Mouse (Mus musculus): ENCODE results near the gene Stmnd1. TPM values are rescaled to one million over a fixed set of nuclear protein-coding genes. Genes with fewer than 3 reads are reported as not detected.
"Not testable (repeated sequence)": the region's sequence is repeated elsewhere in the genome, so short reads cannot be mapped to it uniquely, and the experiment has no call there.

The Stmnd1 gene
- not detected for polyA plus RNA-seq (2017; shearing (Covaris generic))

GRCm38 (mm10) chr13:46273453-46274110 lies at the start of gene Stmnd1:
Stmnd1 (plus strand) TSS chr13:46273721.
- ATAC-seq = no peak

- ATAC-seq = no peak
These were observed 46.6 kb upstream of the Stmnd1 start for GRCm38 (mm10) chr13:46226956-46227355.

- no peak for ATAC-seq
These were observed 46.0 kb upstream of the Stmnd1 start for GRCm38 (mm10) chr13:46227486-46227885.

GRCm38 (mm10) chr13:46228750-46229149 lies 44.8 kb upstream of the Stmnd1 start:
- not testable (repeated sequence) for ATAC-seq

GRCm38 (mm10) chr13:46231514-46232085 lies 41.9 kb upstream of the Stmnd1 start:
- no peak for ATAC-seq

- no peak for ATAC-seq
These were observed 35.7 kb upstream of the Stmnd1 start for GRCm38 (mm10) chr13:46237723-46238349.

GRCm38 (mm10) chr13:46238796-46239195 lies 34.7 kb upstream of the Stmnd1 start:
- ATAC-seq = no peak

GRCm38 (mm10) chr13:46241391-46242188 lies 31.9 kb upstream of the Stmnd1 start:
- no peak for ATAC-seq

- no peak for ATAC-seq
These were observed 19.8 kb upstream of the Stmnd1 start for GRCm38 (mm10) chr13:46253753-46254152.

GRCm38 (mm10) chr13:46254171-46254570 lies 19.4 kb upstream of the Stmnd1 start:
- ATAC-seq = no peak

- ATAC-seq = no peak
These were observed 17.9 kb upstream of the Stmnd1 start for GRCm38 (mm10) chr13:46255616-46256015.

- no peak for ATAC-seq
These were observed 15.7 kb upstream of the Stmnd1 start for GRCm38 (mm10) chr13:46257847-46258246.

- ATAC-seq = no peak
These were observed 14.0 kb upstream of the Stmnd1 start for GRCm38 (mm10) chr13:46259526-46259925.

GRCm38 (mm10) chr13:46261244-46261643 lies 12.3 kb upstream of the Stmnd1 start:
- no peak for ATAC-seq

GRCm38 (mm10) chr13:46267783-46268182 lies 5.7 kb upstream of the Stmnd1 start:
- ATAC-seq = no peak

- ATAC-seq = no peak
These were observed 5.2 kb upstream of the Stmnd1 start for GRCm38 (mm10) chr13:46268341-46268740.

- no peak for ATAC-seq
These were observed 4.6 kb upstream of the Stmnd1 start for GRCm38 (mm10) chr13:46268815-46269445.

- no peak for ATAC-seq
These were observed 589 bp upstream of the Stmnd1 start for GRCm38 (mm10) chr13:46272811-46273452.

- no peak for ATAC-seq
These were observed 2.2 kb downstream of the Stmnd1 start for GRCm38 (mm10) chr13:46275701-46276100.

GRCm38 (mm10) chr13:46282543-46282942 lies 9.0 kb downstream of the Stmnd1 start:
- ATAC-seq = no peak

- ATAC-seq = no peak
These were observed 14.3 kb downstream of the Stmnd1 start for GRCm38 (mm10) chr13:46287801-46288200.

GRCm38 (mm10) chr13:46288372-46288771 lies 14.9 kb downstream of the Stmnd1 start:
- no peak for ATAC-seq
